Mouse (Mus musculus) liver, embryonic 15.5 days (tissue): Measurements from ENCODE around the gene Fbxw21. TPM values are rescaled to one million over a fixed set of nuclear protein-coding genes. Genes with fewer than 3 reads are reported as not detected.

Experiments
- ATAC-seq: fragments of 200-750 bp; cut with Nextera tagmentation; 2 replicates; pipeline ENCODE4 v1.8.0; 2017; ENCODE audit warnings: moderate number of reproducible peaks, mild to moderate bottlenecking, moderate library complexity; ENCODE audit not compliant: insufficient read depth
- H3K27ac ChIP-seq: fragments of 300-500 bp; sonication (generic); replicated peaks from 2 replicates; pipeline ENCODE4 v1.5.1; 2015; ENCODE audit warnings: mild to moderate bottlenecking, inconsistent platforms
- H3K27me3 ChIP-seq: fragments of 300-500 bp; sonication (generic); 2 replicates; pipeline ENCODE4 v1.6.1; 2015; ENCODE audit warnings: mild to moderate bottlenecking, inconsistent platforms
- H3K36me3 ChIP-seq: fragments of 300-500 bp; sonication (generic); replicated peaks from 2 replicates; pipeline ENCODE4 v1.6.1; 2015; ENCODE audit warnings: moderate library complexity, mild to moderate bottlenecking, inconsistent platforms
- H3K4me1 ChIP-seq: fragments of 300-500 bp; sonication (generic); replicated peaks from 2 replicates; pipeline ENCODE4 v1.6.1; 2015; ENCODE audit warnings: inconsistent platforms
- H3K4me2 ChIP-seq: fragments of 300-500 bp; sonication (generic); 2 replicates; pipeline ENCODE4 v1.6.1; 2015; ENCODE audit warnings: moderate library complexity, mild to moderate bottlenecking, inconsistent platforms
- H3K4me3 ChIP-seq: fragments of 300-500 bp; sonication (generic); replicated peaks from 2 replicates; pipeline ENCODE4 v1.5.1; 2015; ENCODE audit warnings: mild to moderate bottlenecking, inconsistent platforms
- H3K9ac ChIP-seq: fragments of 300-500 bp; sonication (generic); 2 replicates; pipeline ENCODE4 v1.6.1; 2015; ENCODE audit warnings: moderate library complexity, mild to moderate bottlenecking, inconsistent platforms
- H3K9me3 ChIP-seq: fragments of 300-500 bp; sonication (generic); replicated peaks from 2 replicates; pipeline ENCODE4 v1.6.1; 2016; ENCODE audit warnings: inconsistent platforms
- WGBS: fragments of 180-500 bp; shearing (Covaris S2); methylation state at CpG from one replicate; pipeline ENCODE4 v1.1.7; 2015; ENCODE audit warnings: mixed read lengths; ENCODE audit not compliant: insufficient replicate concordance; 5-methylcytosine and 5-hydroxymethylcytosine counted together
- polyA plus RNA-seq: library from polyadenylated mRNA; unstranded; fragments of >200 nt; fragmentation: Nextera tagmentation; extraction: Ambion mirVana; gene quantifications from 2 replicates; pipeline ENCODE4 v1.2.1, GENCODE M21; 2015

Fbxw21 gene
- polyA plus RNA-seq, 1 experiment from 2014 or later: not detected

- Histone ChIP-seq H3K36me3 (peaks cover 3% of the 10 kb centered on the region; the same call in 1 of the 2 replicates), H3K27ac (no peak overlapping the region), H3K4me3 (no peak overlapping the region), H3K27me3 (peaks cover 30% of the 10 kb centered on the region), H3K4me2 (no peak overlapping the region), H3K9ac (no peak overlapping the region), H3K4me1 (peaks cover 19% of the 10 kb centered on the region), H3K9me3 (no peaks in the 10 kb centered on the region)
- 59% methylated on average over 20 of the region's 20 CpGs for WGBS
- ATAC-seq: no peak
Measured at GRCm38 (mm10) chr9:109100307-109100928, 61.4 kb downstream of the Fbxw21 start.

- no peaks in the 10 kb centered on the region for H3K9me3 ChIP-seq
- ATAC-seq: 0 out of 2 replicates have a peak, but pooled peaks have one; percentile 23
- peaks cover 3% of the 10 kb centered on the region; the same call in 1 of the 2 replicates for H3K36me3 ChIP-seq
- H3K27me3 ChIP-seq: peaks cover 45% of the 10 kb centered on the region
- H3K4me3 ChIP-seq: no peak overlapping the region
- H3K27ac ChIP-seq: no peak overlapping the region
- 48% methylated on average over 5 of the region's 6 CpGs for WGBS
- H3K9ac ChIP-seq: no peak overlapping the region
- peaks cover 29% of the 10 kb centered on the region for H3K4me1 ChIP-seq
- H3K4me2 ChIP-seq: 0 out of 2 replicates have a peak overlapping the region, but pooled peaks have one; percentile 5
Measured at GRCm38 (mm10) chr9:109098969-109099368, 62.9 kb downstream of the Fbxw21 start.

- 0 out of 2 replicates have a peak overlapping the region, but pooled peaks have one; percentile 5 for H3K4me2 ChIP-seq
- H3K9me3 ChIP-seq: no peaks in the 10 kb centered on the region
- H3K9ac ChIP-seq: no peak overlapping the region
- no peak for ATAC-seq
- WGBS: 73% methylated on average over 8 of the region's 8 CpGs
- no peak overlapping the region for H3K4me3 ChIP-seq
- peaks cover 51% of the 10 kb centered on the region for H3K27me3 ChIP-seq
- H3K27ac ChIP-seq: peak overlapping the region; percentile 65; the same call in 1 of the 2 replicates
- peaks cover 3% of the 10 kb centered on the region; the same call in 1 of the 2 replicates for H3K36me3 ChIP-seq
- peaks cover 32% of the 10 kb centered on the region for H3K4me1 ChIP-seq
Measured at GRCm38 (mm10) chr9:109098366-109098765, 63.5 kb downstream of the Fbxw21 start.

GRCm38 (mm10) chr9:109097831-109098230 is 64.0 kb downstream of the Fbxw21 start:
- ATAC-seq: no peak
- 53% methylated on average over 5 of the region's 5 CpGs for WGBS
- Histone ChIP-seq H3K27me3 (peaks cover 56% of the 10 kb centered on the region), H3K9me3 (no peaks in the 10 kb centered on the region), H3K27ac (peak overlapping the region; percentile 65), H3K4me3 (no peak overlapping the region), H3K9ac (no peak overlapping the region), H3K36me3 (peaks cover 3% of the 10 kb centered on the region; the same call in 1 of the 2 replicates), H3K4me2 (peak overlapping the region; percentile 62), H3K4me1 (peaks cover 32% of the 10 kb centered on the region)

- 55% methylated on average over 6 of the region's 6 CpGs for WGBS
- Histone ChIP-seq H3K9me3 (no peaks in the 10 kb centered on the region), H3K27ac (peak overlapping the region; percentile 81), H3K4me2 (peak overlapping the region; percentile 62), H3K27me3 (peaks cover 58% of the 10 kb centered on the region), H3K4me3 (peak overlapping the region; percentile 57; the same call in 1 of the 2 replicates), H3K36me3 (0 out of 2 replicates have a peak, but pooled peaks cover 3% of the 10 kb centered on the region), H3K4me1 (peaks cover 32% of the 10 kb centered on the region), H3K9ac (no peak overlapping the region; the same call in 1 of the 2 replicates)
- no peak for ATAC-seq
Measured at GRCm38 (mm10) chr9:109097291-109097690, 64.5 kb downstream of the Fbxw21 start.

GRCm38 (mm10) chr9:109096856-109097255 is 65.0 kb downstream of the Fbxw21 start:
- Histone ChIP-seq H3K4me1 (peaks cover 32% of the 10 kb centered on the region), H3K4me2 (peak overlapping the region; percentile 62), H3K4me3 (peak overlapping the region; percentile 57), H3K27me3 (peaks cover 58% of the 10 kb centered on the region), H3K27ac (peak overlapping the region; percentile 81), H3K9me3 (no peaks in the 10 kb centered on the region), H3K36me3 (peaks cover 6% of the 10 kb centered on the region), H3K9ac (peak overlapping the region; percentile 30; the same call in 1 of the 2 replicates)
- no peak for ATAC-seq
- 64% methylated on average over 6 of the region's 6 CpGs for WGBS

- H3K4me1 ChIP-seq: peaks cover 32% of the 10 kb centered on the region
- peaks cover 58% of the 10 kb centered on the region for H3K27me3 ChIP-seq
- WGBS: 65% methylated on average over 9 of the region's 9 CpGs
- H3K9me3 ChIP-seq: no peaks in the 10 kb centered on the region
- peak overlapping the region; percentile 81 for H3K27ac ChIP-seq
- peaks cover 12% of the 10 kb centered on the region for H3K36me3 ChIP-seq
- peak overlapping the region; percentile 30; the same call in 1 of the 2 replicates for H3K9ac ChIP-seq
- peak overlapping the region; percentile 62 for H3K4me2 ChIP-seq
- peak overlapping the region; percentile 57 for H3K4me3 ChIP-seq
- no peak for ATAC-seq
Measured at GRCm38 (mm10) chr9:109096251-109096661, 65.6 kb downstream of the Fbxw21 start.

- Histone ChIP-seq H3K4me3 (peak within 1 kb of the TSS; percentile 57), H3K9me3 (no peaks in the 10 kb centered on the region), H3K27me3 (peaks cover 58% of the 10 kb centered on the region), H3K9ac (peak within 1 kb of the TSS; percentile 45), H3K27ac (peak within 1 kb of the TSS; percentile 81), H3K4me1 (peaks cover 38% of the 10 kb centered on the region), H3K36me3 (peaks cover 14% of the 10 kb centered on the region), H3K4me2 (peak within 1 kb of the TSS; percentile 62)
- under 1% methylated on average over 100 of the region's 102 CpGs for WGBS
- peak; percentile 16; the same call in 1 of the 2 replicates for ATAC-seq
Measured at GRCm38 (mm10) chr9:109095137-109095982, 66.5 kb downstream of the Fbxw21 start, which contains the start of gene Plxnb1. Gene Plxnb1 (plus strand): TSS chr9:109095389.

GRCm38 (mm10) chr9:109094553-109095136 is 67.2 kb downstream of the Fbxw21 start:
- Histone ChIP-seq H3K36me3 (peaks cover 20% of the 10 kb centered on the region), H3K27ac (peak overlapping the region; percentile 81), H3K4me2 (peak overlapping the region; percentile 62), H3K9me3 (no peaks in the 10 kb centered on the region), H3K4me3 (peak overlapping the region; percentile 57), H3K4me1 (peaks cover 44% of the 10 kb centered on the region), H3K9ac (peak overlapping the region; percentile 45), H3K27me3 (peaks cover 58% of the 10 kb centered on the region)
- 5% methylated on average over 21 of the region's 21 CpGs for WGBS
- ATAC-seq: peak; percentile 45

GRCm38 (mm10) chr9:109093786-109094552 is 67.9 kb downstream of the Fbxw21 start:
- peaks cover 58% of the 10 kb centered on the region for H3K27me3 ChIP-seq

More at GRCm38 (mm10) chr9:109093786-109094552, 67.9 kb downstream of the Fbxw21 start:
- H3K36me3 ChIP-seq: peaks cover 27% of the 10 kb centered on the region
- H3K27ac ChIP-seq: peak overlapping the region; percentile 55
- H3K9me3 ChIP-seq: no peaks in the 10 kb centered on the region
- 29% methylated on average over 11 of the region's 11 CpGs for WGBS
- H3K4me2 ChIP-seq: peak overlapping the region; percentile 42
- ATAC-seq: no peak; the same call in 1 of the 2 replicates
- H3K4me1 ChIP-seq: peaks cover 40% of the 10 kb centered on the region
- peak overlapping the region; percentile 57 for H3K4me3 ChIP-seq
- H3K9ac ChIP-seq: no peak overlapping the region
